Mouse (Mus musculus): ENCODE data around the gene Adam1b.
"Not testable (repeated sequence)": the region's sequence is repeated elsewhere in the genome, so short reads cannot be mapped to it uniquely, and the experiment has no call there.

The Adam1b gene

GRCm38 (mm10) chr5:121503231-121503630, at the start of gene Adam1b:
Gene Adam1b, minus strand, starts transcription at chr5:121503435.
- no peak for DNase-seq (ENCODE audit: low spot score)

- no peak for DNase-seq (ENCODE audit: low spot score)
Measured at GRCm38 (mm10) chr5:121549196-121549595, 46.0 kb upstream of the Adam1b start.

GRCm38 (mm10) chr5:121547084-121547483, 43.8 kb upstream of the Adam1b start:
- no peak for DNase-seq (ENCODE audit: low spot score)

GRCm38 (mm10) chr5:121546530-121546895, 43.3 kb upstream of the Adam1b start:
- no peak for DNase-seq (ENCODE audit: low spot score)

GRCm38 (mm10) chr5:121545793-121546529, 42.7 kb upstream of the Adam1b start, which contains the start of gene Mapkapk5:
Gene Mapkapk5, minus strand, starts transcription at chr5:121545905.
- DNase-seq (ENCODE audit: low spot score), result peak; percentile 92

- no peak for DNase-seq (ENCODE audit: low spot score)
Measured at GRCm38 (mm10) chr5:121544910-121545792, 41.9 kb upstream of the Adam1b start, which contains the start of the genes Adam1a and Gm42878. Gene Adam1a, minus strand, starts transcription at chr5:121545482. Gene Gm42878, minus strand, starts transcription at chr5:121545482.

GRCm38 (mm10) chr5:121543370-121543769, 40.1 kb upstream of the Adam1b start:
- no peak for DNase-seq (ENCODE audit: low spot score)

- DNase-seq (ENCODE audit: low spot score), result no peak
Measured at GRCm38 (mm10) chr5:121541235-121541634, 38.0 kb upstream of the Adam1b start.

- no peak for DNase-seq (ENCODE audit: low spot score)
Measured at GRCm38 (mm10) chr5:121540066-121540465, 36.8 kb upstream of the Adam1b start.

- no peak for DNase-seq (ENCODE audit: low spot score)
Measured at GRCm38 (mm10) chr5:121537588-121537987, 34.4 kb upstream of the Adam1b start.

- no peak for DNase-seq (ENCODE audit: low spot score)
Measured at GRCm38 (mm10) chr5:121536921-121537555, 33.8 kb upstream of the Adam1b start.

GRCm38 (mm10) chr5:121535116-121535515, 31.9 kb upstream of the Adam1b start:
- DNase-seq (ENCODE audit: low spot score), result no peak

- DNase-seq (ENCODE audit: low spot score), result no peak
Measured at GRCm38 (mm10) chr5:121534521-121534920, 31.3 kb upstream of the Adam1b start.

- DNase-seq (ENCODE audit: low spot score), result peak; percentile 52
Measured at GRCm38 (mm10) chr5:121526961-121527360, 23.7 kb upstream of the Adam1b start.

- DNase-seq (ENCODE audit: low spot score), result no peak
Measured at GRCm38 (mm10) chr5:121526526-121526925, 23.3 kb upstream of the Adam1b start.

- DNase-seq (ENCODE audit: low spot score), result no peak
Measured at GRCm38 (mm10) chr5:121525774-121526450, 22.7 kb upstream of the Adam1b start.

GRCm38 (mm10) chr5:121519758-121520157, 16.5 kb upstream of the Adam1b start:
- DNase-seq (ENCODE audit: low spot score), result not testable (repeated sequence)

- no peak for DNase-seq (ENCODE audit: low spot score)
Measured at GRCm38 (mm10) chr5:121518983-121519382, 15.7 kb upstream of the Adam1b start.

GRCm38 (mm10) chr5:121510009-121510408, 6.8 kb upstream of the Adam1b start:
- no peak for DNase-seq (ENCODE audit: low spot score)

GRCm38 (mm10) chr5:121506846-121507245, 3.6 kb upstream of the Adam1b start:
- DNase-seq (ENCODE audit: low spot score), result no peak

- not testable (repeated sequence) for DNase-seq (ENCODE audit: low spot score)
Measured at GRCm38 (mm10) chr5:121501424-121501996, 1.7 kb downstream of the Adam1b start.
